Mouse (Mus musculus) T-helper 1 cell (primary cell): ENCODE measurements around the gene Mrgprb5.
"Not testable (repeated sequence)": the region's sequence is repeated elsewhere in the genome, so short reads cannot be mapped to it uniquely, and the experiment has no call there.

ENCODE experiments used
- in situ Hi-C: fragments of 300-600 bp; cut with MboI, MseI; formaldehyde crosslinking; loops from one replicate; pipeline ENCODE4 v1.15.1; 2025; ENCODE audit warnings: high pct_unique_total_duplicates

Gene Mrgprb5

DNA sequence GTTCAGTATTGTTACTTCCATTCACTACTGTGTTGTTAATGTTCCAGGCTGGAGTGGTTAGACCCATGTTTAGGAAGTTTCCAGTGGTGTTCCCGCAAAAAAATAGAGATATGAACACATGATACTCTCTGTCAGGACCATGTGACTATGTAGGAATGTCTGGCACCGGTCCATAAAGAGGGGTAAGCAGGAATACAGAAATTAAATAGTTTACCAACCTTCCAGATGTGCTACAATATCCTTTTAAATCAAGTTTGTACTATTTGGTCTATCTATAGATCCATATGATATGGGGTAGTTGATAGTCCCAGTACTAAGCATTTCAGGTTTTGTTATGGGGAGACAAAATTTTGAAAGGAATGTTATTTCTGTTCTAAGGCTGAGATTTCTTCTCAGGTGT lies at the start of gene Mrgprb5:
TSS of gene Mrgprb5 (minus strand) at position 101 of the 400 bp plus-strand sequence.
- in situ Hi-C loops, result no loop called here

DNA sequence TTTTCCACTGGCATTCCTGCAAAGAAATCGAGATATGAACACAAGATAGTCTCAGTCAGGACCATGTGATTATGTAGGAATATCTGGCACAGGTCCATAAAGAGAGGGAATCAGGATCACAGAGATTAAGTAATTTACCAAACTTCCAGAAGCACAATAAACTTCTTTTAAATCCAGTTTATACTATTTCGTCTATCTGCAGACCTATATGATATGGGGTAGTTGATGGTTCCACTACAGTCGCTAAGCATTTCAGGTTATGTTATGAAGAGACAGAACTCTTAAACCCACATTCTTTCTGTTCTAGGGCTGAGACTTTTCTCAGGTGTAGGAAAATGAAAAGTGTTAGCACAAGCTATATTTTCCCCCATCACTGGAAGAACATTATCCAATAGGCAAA lies 30.4 kb upstream of the Mrgprb5 start, which contains the start of gene Mrgprb4:
TSS of gene Mrgprb4 (minus strand) at position 101 of the 400 bp plus-strand sequence.
- in situ Hi-C loops, result no loop called here

DNA sequence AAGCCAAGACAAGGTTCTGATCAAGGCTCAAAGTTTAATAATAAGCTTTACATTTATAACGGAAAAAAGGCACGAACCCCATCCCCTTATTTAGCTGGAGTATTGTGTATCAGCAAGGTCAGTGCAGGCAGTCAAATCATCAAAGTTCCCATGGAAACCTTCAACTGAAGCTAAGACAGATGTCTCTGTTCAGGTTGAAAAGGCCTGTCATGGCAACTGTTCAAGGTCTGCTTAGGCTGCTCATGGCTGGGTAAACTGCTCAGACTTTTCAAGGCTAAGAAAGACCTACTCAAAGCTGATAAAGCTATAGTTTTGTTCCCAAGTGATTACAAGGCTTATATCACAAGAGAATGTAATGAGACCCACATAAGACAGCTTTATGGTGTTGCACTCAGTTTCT lies 1.3 kb downstream of the Mrgprb5 start:
- in situ Hi-C loops, result no loop called here

DNA sequence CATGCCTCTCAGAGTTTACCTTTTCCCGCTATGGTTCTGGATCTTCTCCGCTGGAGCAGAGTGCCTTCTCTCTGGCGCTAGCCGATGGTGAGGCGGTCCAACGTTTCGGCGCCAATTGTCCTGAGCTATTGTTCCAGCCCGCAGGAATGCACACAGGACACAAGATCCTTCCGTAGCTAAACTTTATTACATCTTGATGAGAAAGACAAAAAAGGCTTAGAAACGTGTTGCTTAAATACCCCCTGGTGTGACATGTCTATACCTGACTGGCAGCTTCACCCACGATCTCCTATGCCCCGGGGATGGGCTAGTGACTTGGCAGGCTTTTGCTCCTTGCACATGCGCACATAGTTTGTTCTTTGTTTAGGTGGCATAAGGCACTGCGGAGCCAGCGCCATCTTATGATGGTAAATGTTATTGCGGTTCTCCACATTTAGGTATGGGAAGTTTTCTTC lies 30.5 kb downstream of the Mrgprb5 start:
- in situ Hi-C loops, result no loop called here

DNA sequence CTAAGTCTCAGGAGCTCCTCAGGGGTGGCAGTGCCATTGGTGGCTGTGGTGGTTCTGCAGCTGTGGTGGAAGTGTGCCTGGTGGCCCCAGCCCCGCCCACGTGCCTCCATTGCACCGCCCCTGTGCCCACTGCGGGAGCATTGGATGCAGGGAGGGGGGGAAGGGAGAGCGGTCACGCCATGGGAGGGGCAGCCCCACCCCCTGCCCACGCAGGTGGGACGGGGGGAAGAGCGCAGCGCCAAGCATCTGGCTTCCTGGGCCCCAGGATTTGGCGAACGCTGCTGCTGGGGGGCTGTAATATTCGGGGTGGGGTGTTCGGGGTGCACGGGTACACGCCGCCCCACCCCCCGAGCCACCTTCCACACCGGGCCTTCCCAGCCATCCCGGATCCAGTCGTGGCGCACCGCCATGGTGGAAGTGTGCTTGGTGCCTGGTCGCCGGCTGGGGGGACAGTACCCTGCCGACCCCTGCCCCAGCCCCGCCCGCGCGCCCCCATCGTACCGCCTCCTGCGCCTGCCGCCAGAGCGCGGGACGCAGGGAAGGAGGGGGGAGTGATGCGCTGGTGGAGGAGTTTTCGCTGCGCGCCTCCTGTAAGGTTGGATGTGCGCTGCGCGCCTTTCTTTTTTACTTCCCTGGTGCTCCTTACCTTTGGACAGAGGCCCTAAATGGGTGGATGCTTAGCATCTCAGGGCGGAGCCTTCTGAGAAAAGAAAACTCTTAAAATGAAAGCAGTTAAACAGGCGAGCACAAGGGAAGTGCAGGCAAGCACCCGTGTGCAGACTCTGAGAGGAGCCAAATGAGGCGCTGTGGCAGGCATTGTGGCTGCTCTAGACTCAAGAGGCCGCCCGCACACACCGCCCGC lies 31.4 kb downstream of the Mrgprb5 start:
- in situ Hi-C loops, result no loop called here

DNA sequence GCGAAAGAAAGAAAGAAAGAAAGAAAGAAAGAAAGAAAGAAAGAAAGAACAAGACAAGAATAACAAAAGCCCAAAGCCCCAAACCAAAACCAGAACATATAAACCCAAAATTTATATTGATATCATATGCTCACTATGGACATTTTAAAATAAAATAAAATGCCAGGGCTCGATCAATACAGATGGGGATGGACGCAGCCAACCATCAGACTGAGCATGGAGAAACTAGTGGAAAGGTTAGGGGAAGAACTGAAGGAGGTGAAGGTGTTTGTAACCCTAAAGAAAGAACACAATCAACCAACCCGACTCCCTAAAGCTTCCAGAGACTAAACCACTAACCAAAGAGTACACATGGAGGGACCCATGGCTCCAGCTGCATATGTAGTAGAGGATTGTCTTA lies 36.1 kb downstream of the Mrgprb5 start:
- in situ Hi-C loops, result no loop called here

DNA sequence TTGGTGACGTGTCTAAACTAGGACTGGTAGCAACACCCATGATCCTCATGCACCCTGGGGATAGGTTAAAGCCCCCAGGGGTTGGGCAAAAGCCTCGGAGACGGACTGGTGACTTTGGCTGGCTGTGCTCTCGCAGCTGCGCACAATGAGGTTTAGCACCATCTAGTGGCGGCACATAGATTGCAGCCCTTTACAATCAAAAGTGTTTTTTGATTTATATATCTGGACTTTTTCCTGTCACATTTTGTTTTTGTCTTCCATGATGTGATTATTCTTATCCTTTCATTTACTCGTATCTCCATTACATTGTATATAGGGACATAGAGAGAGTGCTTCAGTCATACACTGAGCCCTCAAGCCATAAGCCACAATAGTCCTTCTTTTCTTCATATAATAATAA lies 36.6 kb downstream of the Mrgprb5 start:
- in situ Hi-C loops, result not testable (repeated sequence)

DNA sequence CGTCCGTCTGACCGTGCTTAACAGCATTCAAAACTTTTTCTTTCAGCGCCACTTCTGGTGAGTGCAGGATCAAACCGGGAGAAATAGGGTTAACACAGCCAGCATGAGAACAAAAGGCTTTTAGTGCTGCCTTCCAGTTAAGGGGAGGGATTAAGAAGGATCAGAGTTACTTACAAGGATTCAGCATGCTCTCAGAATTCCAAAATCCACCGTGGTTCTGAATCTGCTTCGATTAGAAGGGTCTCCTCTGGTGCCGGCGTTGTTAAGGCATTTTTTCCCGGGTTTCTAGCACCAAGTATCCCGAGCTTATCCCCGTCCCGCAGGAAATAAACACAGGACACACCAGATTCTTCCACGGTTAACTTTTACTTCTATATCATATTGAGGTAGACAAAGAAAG lies 37.0 kb downstream of the Mrgprb5 start:
- in situ Hi-C loops, result not testable (repeated sequence)

DNA sequence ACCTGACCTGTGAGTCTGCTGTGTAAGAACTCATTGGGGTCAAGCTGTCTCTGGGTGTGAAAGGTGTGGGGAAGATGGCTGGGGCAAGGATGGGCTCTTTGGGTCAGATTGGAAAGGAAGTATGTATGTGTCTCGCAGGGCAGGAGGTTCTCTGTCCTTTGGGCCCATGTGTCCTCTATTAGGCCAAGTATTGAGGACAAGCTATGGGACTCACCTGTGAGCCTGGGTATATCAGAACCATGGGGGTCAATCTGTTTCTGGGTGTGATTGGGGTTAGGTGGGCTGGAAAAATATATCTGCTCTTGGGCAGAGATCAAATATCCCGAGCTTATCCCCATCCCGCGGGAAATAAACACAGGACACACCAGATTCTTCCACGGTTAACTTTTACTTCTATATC lies 45.0 kb downstream of the Mrgprb5 start:
- in situ Hi-C loops, result loop anchor here (25.0 kb wide), 1 partner anchor 1162 kb away; the partner anchor contains the start of gene Uevld
